Mouse (Mus musculus) neural tube, embryonic 13.5 days (tissue): ENCODE measurements at regions not wholly inside any gene's neighbourhood (a gene's known extent, or its start where the extent isn't known, plus 50 kb on each side); places are given as distances from the start of the nearest gene placed in this dataset.

Source experiments
- ATAC-seq: fragments of 200-750 bp; cut with Nextera tagmentation; 2 replicates; pipeline ENCODE4 v1.8.0; 2017; ENCODE audit warnings: low read depth, mild to moderate bottlenecking, moderate TSS enrichment, moderate library complexity
- H3K27ac ChIP-seq: fragments of 300-500 bp; sonication (generic); replicated peaks from 2 replicates; pipeline ENCODE4 v1.5.1; 2015; ENCODE audit warnings: moderate library complexity, mild to moderate bottlenecking, inconsistent platforms
- H3K27me3 ChIP-seq: fragments of 300-500 bp; sonication (generic); 2 replicates; pipeline ENCODE4 v1.6.1; 2015; ENCODE audit warnings: mild to moderate bottlenecking, inconsistent platforms
- H3K36me3 ChIP-seq: fragments of 300-500 bp; sonication (generic); 2 replicates; pipeline ENCODE4 v1.6.1; 2015; ENCODE audit warnings: mild to moderate bottlenecking, inconsistent platforms
- H3K4me1 ChIP-seq: fragments of 300-500 bp; sonication (generic); replicated peaks from 2 replicates; pipeline ENCODE4 v1.6.1; 2015; ENCODE audit warnings: inconsistent platforms
- H3K4me2 ChIP-seq: fragments of 300-500 bp; sonication (generic); 2 replicates; pipeline ENCODE4 v1.6.1; 2015; ENCODE audit warnings: inconsistent platforms, mild to moderate bottlenecking, moderate library complexity
- H3K4me3 ChIP-seq: fragments of 300-500 bp; sonication (generic); 2 replicates; pipeline ENCODE4 v1.5.1; 2015; ENCODE audit warnings: mild to moderate bottlenecking, inconsistent platforms
- H3K9ac ChIP-seq: fragments of 300-500 bp; sonication (generic); 2 replicates; pipeline ENCODE4 v1.6.1; 2015; ENCODE audit warnings: moderate library complexity, mild to moderate bottlenecking, inconsistent platforms
- H3K9me3 ChIP-seq: fragments of 300-500 bp; sonication (generic); 2 replicates; pipeline ENCODE4 v1.6.1; 2016; ENCODE audit warnings: inconsistent platforms
- WGBS: fragments of 180-500 bp; shearing (Covaris S2); methylation state at CpG from one replicate; pipeline ENCODE4 v1.1.7; 2015; 5-methylcytosine and 5-hydroxymethylcytosine counted together

GRCm38 (mm10) chr6:31086798-31087360, 128.0 kb upstream of the Klf14 start:
- no peak overlapping the region for H3K4me3 ChIP-seq
- WGBS = 77% methylated on average over 7 of the region's 7 CpGs
- no peaks in the 10 kb centered on the region for H3K27me3 ChIP-seq
- H3K36me3 ChIP-seq = no peaks in the 10 kb centered on the region
- no peak overlapping the region for H3K27ac ChIP-seq
- peaks cover 30% of the 10 kb centered on the region for H3K4me1 ChIP-seq
- H3K9ac ChIP-seq = no peak overlapping the region
- no peak overlapping the region for H3K4me2 ChIP-seq
- no peak for ATAC-seq
- H3K9me3 ChIP-seq = no peaks in the 10 kb centered on the region

DNA sequence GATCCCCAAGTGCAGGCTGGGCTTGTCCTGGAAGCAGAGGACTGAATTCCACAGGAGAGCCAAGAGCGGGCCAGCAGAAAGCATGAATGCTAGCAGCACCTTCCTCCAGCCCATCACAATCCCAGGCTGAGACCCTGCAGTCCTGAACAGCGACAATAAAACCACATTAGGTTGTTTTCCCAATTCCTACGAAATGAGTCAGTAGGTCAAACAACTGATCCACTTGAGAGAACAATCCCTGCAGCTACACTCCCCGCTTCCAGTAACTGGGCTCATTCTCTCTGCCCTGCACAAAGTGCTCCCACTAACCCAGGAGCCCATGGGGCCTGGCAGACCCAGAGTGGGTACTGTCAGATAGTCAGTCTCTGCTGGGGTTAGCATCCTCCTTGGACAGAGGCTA, 128.6 kb upstream of the Klf14 start:
- no peaks in the 10 kb centered on the region for H3K27me3 ChIP-seq
- H3K4me3 ChIP-seq = no peak overlapping the region
- H3K9me3 ChIP-seq = no peaks in the 10 kb centered on the region
- 38% methylated on average over 4 of the region's 4 CpGs for WGBS
- peaks cover 30% of the 10 kb centered on the region for H3K4me1 ChIP-seq
- no peak for ATAC-seq
- no peak overlapping the region for H3K9ac ChIP-seq
- H3K36me3 ChIP-seq = no peaks in the 10 kb centered on the region
- no peak overlapping the region for H3K4me2 ChIP-seq
- no peak overlapping the region for H3K27ac ChIP-seq

DNA sequence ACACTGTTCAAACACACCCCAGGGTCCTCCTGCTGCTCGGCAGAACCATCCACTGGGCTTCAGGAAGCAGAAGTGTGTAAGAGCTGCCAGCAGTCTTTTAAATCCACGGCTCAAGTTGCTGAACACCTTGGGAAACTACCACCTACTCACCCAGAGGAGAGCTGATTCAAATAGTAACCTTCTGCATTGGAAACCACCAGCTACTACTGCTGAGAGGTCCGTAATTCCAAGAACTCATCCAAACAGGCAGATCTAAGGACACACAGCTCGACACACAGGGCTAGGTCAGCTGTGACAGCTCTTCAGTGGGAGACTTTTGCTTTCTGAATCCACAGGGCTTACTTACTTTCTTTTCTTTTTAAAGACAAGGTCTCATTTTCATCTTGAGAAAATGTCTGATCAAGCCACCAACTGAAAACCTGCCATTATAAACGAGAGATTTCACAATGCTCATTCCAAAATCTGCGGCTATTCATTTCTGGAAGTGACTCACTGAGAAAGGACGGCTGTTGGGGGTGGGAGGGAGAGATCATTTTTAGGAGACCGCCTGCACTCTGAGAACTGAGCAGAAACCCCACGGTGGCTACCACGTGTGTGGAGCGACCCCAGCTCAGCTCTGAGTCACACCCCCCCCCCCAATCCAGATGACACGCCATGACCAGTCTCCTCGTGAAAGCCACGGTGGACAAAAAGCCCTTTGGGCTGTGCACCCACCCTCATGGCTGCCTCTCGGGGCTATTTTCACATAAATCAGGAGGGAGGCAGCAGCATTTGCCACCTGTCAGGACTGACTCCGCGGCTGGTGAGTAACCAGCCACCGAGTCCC, 129.5 kb upstream of the Klf14 start:
- Histone ChIP-seq H3K27ac (peak overlapping the region; percentile 49; the same call in 1 of the 2 replicates), H3K9me3 (no peaks in the 10 kb centered on the region), H3K9ac (peak overlapping the region; percentile 59), H3K4me2 (peak overlapping the region; percentile 60), H3K27me3 (no peaks in the 10 kb centered on the region), H3K4me1 (peaks cover 30% of the 10 kb centered on the region), H3K36me3 (no peaks in the 10 kb centered on the region), H3K4me3 (peak overlapping the region; percentile 28)
- peak; percentile 76; the same call in 1 of the 2 replicates for ATAC-seq
- 14% methylated on average over 18 of the region's 18 CpGs for WGBS

DNA sequence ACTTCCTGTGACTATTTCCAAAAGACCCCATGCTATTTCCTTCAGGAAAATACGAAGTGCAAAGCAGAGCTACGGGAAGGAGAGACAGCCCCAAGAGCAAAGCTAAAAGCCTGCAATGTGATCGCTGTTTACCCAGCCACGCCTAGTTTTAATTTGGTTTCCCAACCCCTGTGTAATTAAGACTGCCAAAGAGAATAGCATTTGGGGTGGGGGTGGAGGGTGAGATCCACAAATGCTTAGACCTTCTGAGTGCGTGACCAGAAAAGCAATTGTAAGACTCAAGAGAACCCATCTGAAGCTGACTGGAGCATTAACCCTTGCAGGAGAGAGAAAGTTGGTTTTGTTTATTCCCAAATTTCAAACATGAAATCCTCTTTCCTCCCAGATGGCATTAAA, 130.1 kb upstream of the Klf14 start:
- H3K9ac ChIP-seq = peak overlapping the region; percentile 59
- peak overlapping the region; percentile 60 for H3K4me2 ChIP-seq
- no peaks in the 10 kb centered on the region for H3K27me3 ChIP-seq
- H3K9me3 ChIP-seq = no peaks in the 10 kb centered on the region
- WGBS = 16% methylated on average over 5 of the region's 5 CpGs
- H3K27ac ChIP-seq = peak overlapping the region; percentile 49; the same call in 1 of the 2 replicates
- peak overlapping the region; percentile 28 for H3K4me3 ChIP-seq
- peak; percentile 57 for ATAC-seq
- H3K4me1 ChIP-seq = peaks cover 30% of the 10 kb centered on the region
- no peaks in the 10 kb centered on the region for H3K36me3 ChIP-seq

DNA sequence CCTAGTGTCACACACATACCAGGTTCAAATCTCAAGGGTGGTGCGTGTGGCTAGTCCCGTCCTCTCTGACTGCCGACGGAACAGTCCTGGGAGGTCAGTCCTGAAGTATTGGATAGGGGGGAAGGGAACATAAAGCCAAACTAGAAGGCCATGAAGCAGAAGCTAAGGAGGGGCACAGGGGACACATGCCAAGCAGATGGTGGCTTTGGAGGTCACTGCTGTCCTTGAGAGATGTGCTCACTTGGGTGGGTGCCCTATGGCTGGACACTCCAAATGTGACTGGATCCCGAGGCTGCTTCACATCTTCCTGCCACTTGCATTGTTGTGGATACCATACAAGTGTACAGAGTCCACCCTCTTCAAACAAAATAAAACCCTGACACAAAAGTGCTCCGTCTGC, 131.4 kb upstream of the Klf14 start:
- H3K9me3 ChIP-seq = no peaks in the 10 kb centered on the region
- H3K27me3 ChIP-seq = no peaks in the 10 kb centered on the region
- peaks cover 30% of the 10 kb centered on the region for H3K4me1 ChIP-seq
- no peak overlapping the region for H3K4me2 ChIP-seq
- no peak overlapping the region for H3K27ac ChIP-seq
- WGBS = 91% methylated on average over 6 of the region's 6 CpGs
- H3K4me3 ChIP-seq = no peak overlapping the region
- H3K9ac ChIP-seq = no peak overlapping the region
- no peaks in the 10 kb centered on the region for H3K36me3 ChIP-seq
- ATAC-seq = no peak

- Histone ChIP-seq H3K36me3 (no peaks in the 10 kb centered on the region), H3K4me1 (peaks cover 31% of the 10 kb centered on the region), H3K27me3 (no peaks in the 10 kb centered on the region), H3K4me3 (no peak overlapping the region), H3K9ac (no peak overlapping the region), H3K9me3 (no peaks in the 10 kb centered on the region), H3K27ac (no peak overlapping the region), H3K4me2 (no peak overlapping the region)
- 82% methylated on average over 7 of the region's 7 CpGs for WGBS
- no peak for ATAC-seq
These were observed 131.9 kb upstream of the Klf14 start for GRCm38 (mm10) chr6:31090791-31091190.

DNA sequence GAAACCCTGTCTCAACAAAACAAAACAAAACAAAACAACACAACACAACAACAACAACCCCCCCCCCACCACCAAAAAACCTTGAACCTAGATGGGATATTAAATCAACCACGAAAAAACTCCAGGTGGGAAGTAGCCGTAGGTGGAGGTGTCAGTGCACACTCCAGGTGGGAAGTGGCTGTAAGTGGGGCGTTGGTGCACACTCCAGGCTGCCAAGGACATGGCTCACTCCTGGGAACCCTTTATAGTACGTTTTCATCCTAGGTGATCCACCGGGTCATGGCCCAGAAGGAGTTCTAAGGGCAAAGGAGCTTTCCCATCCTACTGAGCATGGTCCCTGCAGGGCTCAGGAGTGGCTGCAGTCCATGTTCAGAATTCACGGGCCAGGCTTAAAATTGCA, 133.4 kb upstream of the Klf14 start:
- Histone ChIP-seq H3K36me3 (no peaks in the 10 kb centered on the region), H3K27me3 (no peaks in the 10 kb centered on the region), H3K4me3 (no peak overlapping the region), H3K4me1 (peaks cover 46% of the 10 kb centered on the region), H3K4me2 (no peak overlapping the region), H3K27ac (no peak overlapping the region), H3K9ac (no peak overlapping the region), H3K9me3 (no peaks in the 10 kb centered on the region)
- no peak for ATAC-seq
- WGBS = 86% methylated on average over 6 of the region's 6 CpGs

GRCm38 (mm10) chr6:31092760-31093159, 133.9 kb upstream of the Klf14 start:
- peaks cover 42% of the 10 kb centered on the region for H3K4me1 ChIP-seq
- no peaks in the 10 kb centered on the region for H3K27me3 ChIP-seq
- no peak for ATAC-seq
- no peak overlapping the region for H3K4me3 ChIP-seq
- H3K27ac ChIP-seq = no peak overlapping the region
- H3K36me3 ChIP-seq = no peaks in the 10 kb centered on the region
- H3K4me2 ChIP-seq = no peak overlapping the region
- H3K9ac ChIP-seq = no peak overlapping the region
- no peaks in the 10 kb centered on the region for H3K9me3 ChIP-seq
- 84% methylated on average over 5 of the region's 5 CpGs for WGBS

DNA sequence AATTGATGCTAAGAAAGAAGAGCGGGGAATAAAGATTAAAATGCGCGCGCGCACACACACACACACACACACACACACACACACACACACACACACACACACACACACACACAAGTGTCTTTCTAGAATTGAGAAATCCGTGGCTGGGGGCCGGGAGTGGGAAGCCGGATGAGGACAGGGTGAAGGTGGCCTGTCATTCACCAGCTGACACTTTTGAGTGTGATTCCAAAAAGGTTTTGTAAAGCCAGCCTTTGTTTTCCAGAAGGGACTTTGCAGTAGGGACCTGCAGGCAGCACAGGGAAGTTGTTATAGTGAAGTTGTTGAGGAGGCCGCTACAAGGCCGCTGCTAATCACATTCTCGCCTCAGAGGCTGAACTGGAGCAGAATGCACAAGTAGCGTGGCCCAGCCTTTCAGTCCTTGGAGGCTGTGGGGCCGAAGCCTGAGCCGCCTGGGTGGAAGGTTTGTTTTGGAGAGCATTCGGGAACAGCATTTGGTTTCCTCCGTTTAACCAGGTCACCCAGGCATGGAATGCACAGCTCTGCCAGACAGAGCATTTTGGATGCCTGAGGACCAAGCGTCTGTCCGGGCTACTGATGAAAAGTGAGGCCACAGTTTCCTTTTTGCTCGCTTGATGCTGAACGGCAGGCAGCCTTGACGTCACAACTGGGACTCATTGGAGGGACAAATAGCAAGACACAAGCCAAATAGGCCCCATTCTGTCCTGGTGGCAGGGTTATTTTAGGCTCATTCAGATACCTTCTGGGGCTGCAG, 137.3 kb upstream of the Klf14 start:
- ATAC-seq = peak; percentile 62
- 0 out of 2 replicates have a peak overlapping the region, but pooled peaks have one; percentile 0 for H3K9ac ChIP-seq
- 34% methylated on average over 18 of the region's 21 CpGs for WGBS
- peaks cover 22% of the 10 kb centered on the region for H3K4me1 ChIP-seq
- H3K27ac ChIP-seq = peak overlapping the region; percentile 67
- no peaks in the 10 kb centered on the region for H3K27me3 ChIP-seq
- H3K4me3 ChIP-seq = no peak overlapping the region
- H3K4me2 ChIP-seq = no peak overlapping the region
- no peaks in the 10 kb centered on the region for H3K36me3 ChIP-seq
- H3K9me3 ChIP-seq = no peaks in the 10 kb centered on the region

GRCm38 (mm10) chr6:31096787-31097186, 137.9 kb upstream of the Klf14 start:
- H3K9me3 ChIP-seq = no peaks in the 10 kb centered on the region
- H3K27me3 ChIP-seq = no peaks in the 10 kb centered on the region
- 60% methylated on average over 6 of the region's 6 CpGs for WGBS
- H3K36me3 ChIP-seq = no peaks in the 10 kb centered on the region
- H3K4me2 ChIP-seq = no peak overlapping the region
- H3K9ac ChIP-seq = no peak overlapping the region
- peak overlapping the region; percentile 67 for H3K27ac ChIP-seq
- peak; percentile 48; the same call in 1 of the 2 replicates for ATAC-seq
- H3K4me1 ChIP-seq = peaks cover 22% of the 10 kb centered on the region
- no peak overlapping the region for H3K4me3 ChIP-seq

DNA sequence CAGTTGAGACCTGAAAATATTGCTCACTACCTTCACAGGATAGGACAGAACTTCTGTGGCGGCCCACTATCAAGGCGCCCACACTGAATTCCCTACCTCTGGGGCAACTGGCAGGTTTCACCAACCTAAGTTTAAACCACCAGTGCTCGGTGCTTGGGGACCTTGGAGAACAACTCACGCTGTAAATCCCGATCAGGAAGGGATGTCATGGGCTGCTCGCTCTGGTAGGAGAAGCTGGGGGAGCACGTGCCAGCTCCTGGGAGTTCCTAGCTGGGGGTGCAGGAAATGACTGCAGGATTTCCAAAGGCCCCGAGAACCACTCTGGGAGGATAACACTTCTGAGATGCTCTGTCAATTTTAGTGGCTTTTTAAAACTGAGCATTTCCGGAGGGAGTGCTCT, 138.4 kb upstream of the Klf14 start:
- no peak overlapping the region for H3K27ac ChIP-seq
- no peak for ATAC-seq
- WGBS = 73% methylated on average over 9 of the region's 9 CpGs

DNA sequence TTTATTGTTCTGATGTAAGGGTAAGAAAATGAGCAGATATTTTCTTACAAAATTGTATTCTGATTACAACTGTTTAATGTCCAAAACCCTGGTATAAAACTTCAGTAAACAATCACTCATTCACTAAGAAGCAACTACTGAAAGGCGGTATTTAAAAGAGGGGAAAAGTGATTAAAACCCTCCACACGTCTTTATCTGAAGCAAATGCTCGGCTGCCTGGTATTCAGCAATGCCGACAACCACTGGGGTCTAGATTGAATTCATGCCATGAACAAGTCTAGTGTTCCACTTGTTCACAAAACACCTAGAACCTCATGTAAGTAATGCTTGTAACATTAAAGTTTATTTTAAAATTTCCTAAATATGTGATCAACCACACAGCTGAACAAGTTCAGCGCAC, 139.2 kb upstream of the Klf14 start:
- H3K9ac ChIP-seq = no peak overlapping the region
- WGBS = 70% methylated on average over 5 of the region's 5 CpGs
- H3K4me3 ChIP-seq = no peak overlapping the region
- no peak for ATAC-seq
- no peaks in the 10 kb centered on the region for H3K36me3 ChIP-seq
- no peak overlapping the region for H3K4me2 ChIP-seq
- peaks cover 22% of the 10 kb centered on the region for H3K4me1 ChIP-seq
- no peaks in the 10 kb centered on the region for H3K27me3 ChIP-seq
- no peaks in the 10 kb centered on the region for H3K9me3 ChIP-seq
- H3K27ac ChIP-seq = no peak overlapping the region

More for the DNA sequence above, 138.4 kb upstream of the Klf14 start:
- Histone ChIP-seq H3K4me2 (no peak overlapping the region), H3K9ac (no peak overlapping the region), H3K4me1 (peaks cover 22% of the 10 kb centered on the region), H3K27me3 (no peaks in the 10 kb centered on the region), H3K4me3 (no peak overlapping the region), H3K9me3 (no peaks in the 10 kb centered on the region), H3K36me3 (no peaks in the 10 kb centered on the region)
